Mouse (Mus musculus) hindbrain, embryonic 11.5 days (tissue): Measurements from ENCODE around the gene Psapl1. TPM values are rescaled to one million over a fixed set of nuclear protein-coding genes. Genes with fewer than 3 reads are reported as not detected.

ENCODE experiments used
- ATAC-seq: fragments of 200-750 bp; cut with Nextera tagmentation; 2 replicates; pipeline ENCODE4 v1.8.0; 2017; ENCODE audit warnings: mild to moderate bottlenecking, moderate TSS enrichment, moderate library complexity; ENCODE audit not compliant: low FRiP score
- DNase-seq: peaks from one replicate; pipeline ENCODE4 v3.0.0-alpha.2; 2015; ENCODE audit warnings: low spot score
- H3K27ac ChIP-seq: fragments of 300-500 bp; sonication (generic); 2 replicates; pipeline ENCODE4 v1.5.1; 2014; ENCODE audit warnings: mild to moderate bottlenecking, low read depth, low read length
- H3K27me3 ChIP-seq: fragments of 300-500 bp; sonication (generic); 2 replicates; pipeline ENCODE4 v1.6.1; 2014; ENCODE audit warnings: mild to moderate bottlenecking, low read length, moderate library complexity, mixed read lengths; ENCODE audit not compliant: control insufficient read depth, insufficient read depth
- H3K36me3 ChIP-seq: fragments of 300-500 bp; sonication (generic); 2 replicates; pipeline ENCODE4 v1.6.1; 2014; ENCODE audit warnings: mild to moderate bottlenecking, low read length, moderate library complexity, mixed read lengths; ENCODE audit not compliant: control insufficient read depth, insufficient read depth
- H3K4me1 ChIP-seq: fragments of 300-500 bp; sonication (generic); replicated peaks from 2 replicates; pipeline ENCODE4 v1.6.1; 2014; ENCODE audit warnings: low read length, mixed read lengths; ENCODE audit not compliant: control insufficient read depth, insufficient read depth
- H3K4me2 ChIP-seq: fragments of 300-500 bp; sonication (generic); replicated peaks from 2 replicates; pipeline ENCODE4 v1.6.1; 2014; ENCODE audit warnings: mild to moderate bottlenecking, low read depth, low read length
- H3K4me3 ChIP-seq: fragments of 300-500 bp; sonication (generic); 2 replicates; pipeline ENCODE4 v1.5.1; 2014; ENCODE audit warnings: low read depth, low read length
- H3K9ac ChIP-seq: fragments of 300-500 bp; sonication (generic); 2 replicates; pipeline ENCODE4 v1.6.1; 2014; ENCODE audit warnings: low read depth, low read length
- H3K9me3 ChIP-seq: fragments of 300-500 bp; sonication (generic); 2 replicates; pipeline ENCODE4 v1.6.1; 2016; ENCODE audit warnings: low read length; ENCODE audit not compliant: control insufficient read depth
- WGBS: fragments of 180-500 bp; shearing (Covaris S2); extraction: QIAGEN DNeasy Blood & Tissue Kit; methylation state at CpG from one replicate; pipeline ENCODE4 v1.1.7; 2014; 5-methylcytosine and 5-hydroxymethylcytosine counted together
- polyA plus RNA-seq: library from polyadenylated mRNA; unstranded; fragments of >200 nt; fragmentation: Nextera tagmentation; extraction: Ambion mirVana; gene quantifications from 2 replicates; pipeline ENCODE4 v1.2.1, GENCODE M21; 2014

The Psapl1 gene
- polyA plus RNA-seq, 1 experiment from 2014 or later, result not detected

DNA sequence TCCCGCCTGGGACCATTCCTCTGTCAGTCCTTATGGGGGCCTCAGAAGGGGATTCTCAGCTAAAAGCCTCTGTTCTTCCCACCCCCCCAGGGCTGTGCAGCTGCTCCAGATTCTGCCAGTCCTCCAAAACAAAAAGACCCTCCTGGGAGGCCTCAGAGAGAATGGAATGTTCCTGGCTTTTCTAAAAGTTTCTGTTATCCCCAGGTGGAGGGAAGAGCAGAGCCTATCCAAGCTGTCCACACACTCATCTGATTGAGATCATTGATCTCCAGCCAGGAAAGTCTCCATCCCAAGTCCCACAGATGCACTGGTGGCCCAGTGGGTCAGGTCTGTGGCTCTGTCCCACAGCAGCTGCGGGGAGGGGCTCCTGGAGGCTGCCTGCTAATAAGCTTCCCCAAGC is 11.1 kb upstream of the Psapl1 start:
- H3K27me3 ChIP-seq, result no peaks in the 10 kb centered on the region
- ATAC-seq, result no peak
- H3K4me2 ChIP-seq, result no peak overlapping the region
- peaks cover 5% of the 10 kb centered on the region; the same call in 1 of the 2 replicates for H3K4me1 ChIP-seq
- DNase-seq, result no peak
- no peak overlapping the region for H3K27ac ChIP-seq
- H3K9me3 ChIP-seq, result no peaks in the 10 kb centered on the region
- H3K36me3 ChIP-seq, result no peaks in the 10 kb centered on the region
- no peak overlapping the region for H3K9ac ChIP-seq
- WGBS, result 73% methylated on average over 2 of the region's 2 CpGs
- no peak overlapping the region for H3K4me3 ChIP-seq

DNA sequence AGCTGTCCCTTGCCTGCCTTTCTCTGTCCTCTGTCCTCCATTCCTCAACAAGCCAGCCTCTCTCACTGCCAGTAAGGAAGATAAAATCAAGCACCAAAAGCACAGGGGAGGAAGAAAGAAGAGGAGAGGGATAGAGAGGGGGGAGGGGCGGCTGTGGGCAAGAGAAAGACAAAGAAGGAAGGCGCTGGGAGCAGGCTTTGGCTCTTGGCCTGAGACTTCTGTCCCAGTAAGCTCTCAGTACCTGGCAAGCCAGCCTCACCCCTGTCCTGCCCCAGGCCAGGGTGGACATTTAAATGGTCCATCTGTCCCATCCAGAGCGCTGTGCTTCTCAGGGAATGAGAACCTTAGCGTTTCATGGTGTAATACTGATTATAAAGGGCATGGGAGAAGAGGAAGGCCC is 9.2 kb upstream of the Psapl1 start:
- Histone ChIP-seq H3K9ac (no peak overlapping the region; the same call in 1 of the 2 replicates), H3K4me1 (peaks cover 5% of the 10 kb centered on the region; the same call in 1 of the 2 replicates), H3K9me3 (no peaks in the 10 kb centered on the region), H3K4me3 (no peak overlapping the region), H3K27me3 (no peaks in the 10 kb centered on the region), H3K4me2 (no peak overlapping the region), H3K27ac (no peak overlapping the region), H3K36me3 (no peaks in the 10 kb centered on the region)
- 45% methylated on average over 4 of the region's 4 CpGs for WGBS
- peak; percentile 36 for DNase-seq
- ATAC-seq, result no peak

DNA sequence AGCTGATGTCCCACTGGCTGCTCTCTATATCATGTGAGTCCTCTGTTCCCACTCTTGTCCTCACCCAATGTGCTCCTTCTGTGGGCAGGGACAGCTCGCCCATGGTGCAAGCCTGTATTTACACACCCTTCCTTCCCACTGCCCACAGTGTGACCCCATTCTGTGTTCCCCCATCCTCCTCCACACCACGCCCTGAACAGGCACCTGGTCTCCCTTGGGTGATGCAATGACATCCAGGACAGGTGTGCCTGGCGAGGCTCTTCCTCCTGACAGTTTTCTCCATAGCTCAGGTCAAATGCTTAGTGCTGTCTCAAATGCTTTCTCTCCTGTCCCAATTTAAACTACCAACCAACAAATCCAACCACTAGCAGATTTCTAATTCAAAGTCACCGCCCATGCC is 8.4 kb upstream of the Psapl1 start:
- Histone ChIP-seq H3K27me3 (no peaks in the 10 kb centered on the region), H3K36me3 (no peaks in the 10 kb centered on the region), H3K4me2 (no peak overlapping the region), H3K27ac (no peak overlapping the region), H3K4me1 (peaks cover 5% of the 10 kb centered on the region; the same call in 1 of the 2 replicates), H3K4me3 (no peak overlapping the region), H3K9me3 (no peaks in the 10 kb centered on the region), H3K9ac (no peak overlapping the region)
- no peak for ATAC-seq
- WGBS, result 88% methylated on average over 4 of the region's 4 CpGs
- no peak for DNase-seq

DNA sequence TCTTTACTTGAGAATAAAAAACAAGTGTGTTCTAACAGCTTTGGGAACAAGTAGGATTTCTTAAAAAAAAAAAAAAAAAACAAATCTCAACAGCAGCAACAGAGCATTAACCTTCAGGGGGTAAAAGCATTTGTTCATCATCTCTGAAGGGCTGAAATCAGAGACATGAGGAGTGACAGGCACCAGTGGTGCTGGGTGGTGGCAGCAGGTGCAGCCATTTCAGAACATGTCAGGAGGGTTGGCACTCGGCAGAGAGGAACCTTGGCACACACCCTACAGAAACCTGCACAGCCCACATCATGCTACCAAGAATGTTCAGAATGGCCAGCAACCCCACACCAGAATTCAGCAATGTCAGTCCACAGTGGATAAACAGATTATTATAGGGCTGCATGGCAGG is 4.3 kb upstream of the Psapl1 start:
- no peak for ATAC-seq
- DNase-seq, result no peak
- 83% methylated on average over 1 of the region's 1 CpGs for WGBS
- Histone ChIP-seq H3K4me1 (peaks cover 5% of the 10 kb centered on the region; the same call in 1 of the 2 replicates), H3K27me3 (no peaks in the 10 kb centered on the region), H3K36me3 (no peaks in the 10 kb centered on the region), H3K4me3 (no peak overlapping the region), H3K27ac (no peak overlapping the region), H3K9ac (no peak overlapping the region), H3K4me2 (no peak overlapping the region), H3K9me3 (no peaks in the 10 kb centered on the region)

DNA sequence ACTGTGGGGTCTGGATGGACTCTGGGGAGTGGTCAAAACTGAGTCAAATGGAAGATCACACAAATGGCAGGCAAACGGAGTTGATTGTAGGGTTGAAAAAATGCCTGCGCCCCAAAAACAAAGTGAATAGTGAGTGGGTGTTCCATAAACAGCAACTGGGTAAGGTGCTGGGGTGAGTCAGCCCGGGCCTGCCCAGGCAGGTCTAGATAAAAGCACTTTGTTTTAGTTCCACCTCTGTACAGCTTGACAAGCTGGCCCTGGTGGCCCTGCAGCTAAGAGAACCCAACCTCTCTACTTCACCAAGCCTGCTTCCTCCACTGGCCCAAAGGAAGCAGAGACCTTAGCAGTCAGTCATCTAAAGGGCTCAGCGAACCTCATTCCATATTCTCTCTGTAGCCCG is 1.0 kb upstream of the Psapl1 start:
- no peak overlapping the region for H3K9ac ChIP-seq
- DNase-seq (no peak), ATAC-seq (no peak)
- H3K27ac ChIP-seq, result no peak overlapping the region
- 87% methylated on average over 5 of the region's 5 CpGs for WGBS
- H3K9me3 ChIP-seq, result no peaks in the 10 kb centered on the region
- no peak overlapping the region for H3K4me3 ChIP-seq
- H3K27me3 ChIP-seq, result no peaks in the 10 kb centered on the region
- no peaks in the 10 kb centered on the region for H3K36me3 ChIP-seq
- H3K4me2 ChIP-seq, result no peak overlapping the region
- H3K4me1 ChIP-seq, result no peaks in the 10 kb centered on the region

DNA sequence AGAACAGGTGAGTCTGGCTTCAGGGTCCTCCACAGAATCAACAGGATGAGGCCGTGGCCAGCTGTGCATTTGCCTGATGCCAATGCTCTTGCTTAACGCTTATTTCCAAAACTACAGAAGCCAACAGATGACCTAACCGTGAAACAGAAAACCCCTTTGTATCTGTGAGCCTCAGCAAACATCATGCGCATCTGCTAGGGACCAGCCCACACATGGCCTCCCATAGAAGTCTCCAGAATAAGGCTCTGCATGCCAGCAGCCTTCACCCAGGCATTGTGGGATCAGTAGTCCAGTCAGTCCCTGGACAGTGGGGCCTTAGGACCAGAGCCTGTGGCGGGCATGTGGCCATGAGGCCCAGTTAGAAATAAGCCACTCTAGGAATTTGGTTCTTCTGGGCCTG is 400 bp upstream of the Psapl1 start:
- Histone ChIP-seq H3K27me3 (no peaks in the 10 kb centered on the region), H3K36me3 (no peaks in the 10 kb centered on the region), H3K4me2 (no peak overlapping the region), H3K4me3 (no peak overlapping the region), H3K4me1 (no peaks in the 10 kb centered on the region), H3K9ac (no peak overlapping the region), H3K9me3 (no peaks in the 10 kb centered on the region), H3K27ac (no peak overlapping the region)
- WGBS, result 90% methylated on average over 5 of the region's 5 CpGs
- DNase-seq (no peak), ATAC-seq (no peak)

DNA sequence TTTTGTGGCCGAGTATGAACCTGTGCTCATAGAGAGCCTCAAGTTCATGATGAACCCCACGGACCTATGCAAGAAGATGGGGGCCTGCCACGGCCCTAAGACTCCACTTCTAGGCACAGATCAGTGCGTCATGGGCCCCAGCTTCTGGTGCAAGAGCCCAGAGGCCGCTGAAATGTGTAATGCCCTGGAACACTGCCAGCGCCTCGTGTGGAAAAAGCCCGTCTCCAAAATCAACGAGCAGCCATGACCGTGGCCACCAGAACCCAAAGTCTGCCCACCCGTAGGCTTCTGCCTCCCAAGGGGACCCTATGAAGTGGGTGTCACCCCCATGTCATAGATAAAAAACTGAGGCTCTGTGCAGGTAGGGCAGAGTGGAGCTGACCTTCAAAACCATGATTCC is 1.6 kb downstream of the Psapl1 start:
- no peaks in the 10 kb centered on the region for H3K4me1 ChIP-seq
- H3K4me3 ChIP-seq, result no peak overlapping the region
- no peak overlapping the region for H3K4me2 ChIP-seq
- H3K9me3 ChIP-seq, result no peaks in the 10 kb centered on the region
- ATAC-seq (no peak), DNase-seq (no peak)
- WGBS, result 91% methylated on average over 11 of the region's 11 CpGs
- no peaks in the 10 kb centered on the region for H3K27me3 ChIP-seq
- no peaks in the 10 kb centered on the region for H3K36me3 ChIP-seq
- no peak overlapping the region for H3K9ac ChIP-seq
- H3K27ac ChIP-seq, result no peak overlapping the region

DNA sequence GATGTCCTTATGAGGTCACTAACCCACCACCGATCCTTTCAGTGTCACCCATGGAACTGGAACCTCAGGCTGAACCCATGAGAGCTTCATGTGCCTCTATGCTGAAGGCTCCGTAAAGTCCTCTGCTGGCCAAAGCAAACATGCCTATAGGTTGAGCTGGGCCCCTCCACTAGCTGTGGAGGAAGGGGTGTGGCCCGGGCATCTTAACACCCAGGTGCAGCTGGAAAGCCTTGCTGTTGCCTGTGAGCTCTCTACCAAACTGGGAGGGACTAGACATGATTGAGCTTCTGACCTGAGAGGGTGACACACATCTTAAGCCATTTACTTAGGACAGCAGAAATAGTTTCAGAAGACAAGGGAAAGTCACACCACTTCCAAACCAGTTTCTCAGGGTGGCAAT is 5.0 kb downstream of the Psapl1 start:
- no peak for ATAC-seq
- no peaks in the 10 kb centered on the region for H3K9me3 ChIP-seq
- H3K4me1 ChIP-seq, result no peaks in the 10 kb centered on the region
- no peak overlapping the region for H3K9ac ChIP-seq
- H3K27ac ChIP-seq, result no peak overlapping the region
- H3K4me3 ChIP-seq, result no peak overlapping the region
- no peaks in the 10 kb centered on the region for H3K27me3 ChIP-seq
- H3K4me2 ChIP-seq, result no peak overlapping the region
- DNase-seq, result no peak
- 91% methylated on average over 3 of the region's 3 CpGs for WGBS
- H3K36me3 ChIP-seq, result no peaks in the 10 kb centered on the region

DNA sequence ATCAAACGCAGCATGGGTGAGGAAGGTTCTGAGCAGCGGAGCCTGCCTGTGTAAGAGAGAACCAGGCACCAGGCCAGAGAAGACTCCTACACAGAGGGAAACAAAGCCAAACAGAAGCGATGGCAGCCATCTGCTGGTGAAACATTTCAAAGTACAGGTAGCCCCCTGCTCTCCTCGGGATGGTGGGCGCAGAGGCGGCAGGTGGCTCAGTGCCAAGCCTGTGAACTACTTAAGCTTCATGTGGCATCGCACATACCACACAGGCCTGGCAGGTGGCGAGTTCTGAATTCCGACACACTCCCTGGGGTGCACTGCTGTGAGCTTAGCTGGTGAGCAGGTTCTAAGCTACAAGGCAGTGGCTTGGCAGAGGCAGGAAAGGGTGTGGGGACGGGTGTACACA is 9.5 kb downstream of the Psapl1 start:
- 91% methylated on average over 10 of the region's 10 CpGs for WGBS
- no peaks in the 10 kb centered on the region for H3K36me3 ChIP-seq
- ATAC-seq, result no peak
- no peaks in the 10 kb centered on the region for H3K4me1 ChIP-seq
- no peak overlapping the region for H3K4me2 ChIP-seq
- DNase-seq, result no peak
- H3K9me3 ChIP-seq, result no peaks in the 10 kb centered on the region
- no peaks in the 10 kb centered on the region for H3K27me3 ChIP-seq
- H3K9ac ChIP-seq, result no peak overlapping the region
- no peak overlapping the region for H3K4me3 ChIP-seq
- no peak overlapping the region for H3K27ac ChIP-seq
